7 mouse cellular contexts compared by ENCODE assay signal in genomic region chr2:25224492-25224765, GRCm38 (mm10). TPM values are rescaled to one million over a fixed set of nuclear protein-coding genes. Genes with fewer than 3 reads are reported as not detected.
DNase-seq lines count a peak whose midpoint lies in the region; ATAC-seq and TF ChIP-seq lines count a peak whose summit lies in the region.

Tubb4b (minus strand) TSS chr2:25224702.

- peak within 1 kb of the TSS; percentile 92 for H3K4me3 ChIP-seq in ES-Bruce4 (ENCODE audit: low read depth, low read length)
- H3K4me3 ChIP-seq in forebrain, embryonic 11.5 days (ENCODE audit: low read depth, low read length): peak within 1 kb of the TSS; percentile 92
- peak within 1 kb of the TSS; percentile 82 for H3K4me3 ChIP-seq in liver, embryonic 11.5 days (ENCODE audit: low read depth, low read length)
- peak within 1 kb of the TSS; percentile 93 for H3K4me3 ChIP-seq in stomach, embryonic 16.5 days (replicated peaks; ENCODE audit: low read length)

- TF ChIP-seq POLR2A in ES-Bruce4 (IDR thresholded peaks at IDR 0.05; ENCODE audit: insufficient read depth, low read length): peak; percentile 98

- no peak for ATAC-seq in CD4-positive, CD25-positive, alpha-beta regulatory T cell, adult 4 months
- ATAC-seq in forebrain, embryonic 11.5 days (replicated peaks; ENCODE audit: low FRiP score): no peak
- ATAC-seq in hematopoietic stem cell, adult 5-6 weeks (replicated peaks in 1 of 2; ENCODE audit: insufficient read depth in 1 of 2, low FRiP score in 2 of 2, low TSS enrichment in 1 of 2, low read depth in 1 of 2, poor library complexity in 2 of 2, severe bottlenecking in 2 of 2): no peak
- ATAC-seq in liver, embryonic 11.5 days (replicated peaks; ENCODE audit: low FRiP score): no peak
- no peak for ATAC-seq in stomach, embryonic 16.5 days (ENCODE audit: insufficient read depth, low FRiP score)

- no peaks in the 10 kb centered on the region for H3K9me3 ChIP-seq in ES-Bruce4 (replicated peaks; ENCODE audit: control insufficient read depth, insufficient read depth, low read length, poor library complexity, severe bottlenecking)
- H3K9me3 ChIP-seq in forebrain, embryonic 11.5 days (ENCODE audit: control insufficient read depth, low read length): no peaks in the 10 kb centered on the region
- H3K9me3 ChIP-seq in liver, embryonic 11.5 days (ENCODE audit: control insufficient read depth, low read length): no peaks in the 10 kb centered on the region
- H3K9me3 ChIP-seq in stomach, embryonic 16.5 days (replicated peaks; ENCODE audit: control insufficient read depth, low read length): no peaks in the 10 kb centered on the region

- no peaks in the 10 kb centered on the region for H3K4me1 ChIP-seq in ES-Bruce4 (ENCODE audit: control insufficient read depth, insufficient read depth, low read length)
- peaks cover 5% of the 10 kb centered on the region; the same call in 1 of the 2 replicates for H3K4me1 ChIP-seq in forebrain, embryonic 11.5 days (replicated peaks; ENCODE audit: control insufficient read depth, insufficient read depth, low read length)
- peaks cover 6% of the 10 kb centered on the region for H3K4me1 ChIP-seq in liver, embryonic 11.5 days (replicated peaks; ENCODE audit: control insufficient read depth, insufficient read depth, low read length)
- peaks cover 22% of the 10 kb centered on the region for H3K4me1 ChIP-seq in stomach, embryonic 16.5 days (ENCODE audit: control insufficient read depth, insufficient read depth, low read length)

- TF ChIP-seq CTCF in ES-Bruce4 (IDR thresholded peaks at IDR 0.05; ENCODE audit: low read depth, low read length): no peak

- TF ChIP-seq EP300 in ES-Bruce4 (IDR thresholded peaks at IDR 0.05; ENCODE audit: insufficient read depth, low read depth, low read length): no peak

- peak within 1 kb of the TSS; percentile 94 for H3K4me2 ChIP-seq in forebrain, embryonic 11.5 days (ENCODE audit: low read depth, low read length, severe bottlenecking)
- H3K4me2 ChIP-seq in liver, embryonic 11.5 days: peak within 1 kb of the TSS; percentile 95
- peak within 1 kb of the TSS; percentile 98 for H3K4me2 ChIP-seq in stomach, embryonic 16.5 days (ENCODE audit: low read depth, low read length)

- 1% methylated on average over 17 of the region's 17 CpGs for WGBS in forebrain, embryonic 11.5 days
- WGBS in liver, embryonic 11.5 days: 0% methylated on average over 17 of the region's 17 CpGs
- WGBS in stomach, embryonic 16.5 days: 0% methylated on average over 17 of the region's 17 CpGs

- H3K9ac ChIP-seq in ES-Bruce4 (ENCODE audit: low read depth, poor library complexity, severe bottlenecking): peak within 1 kb of the TSS; percentile 85
- H3K9ac ChIP-seq in forebrain, embryonic 11.5 days (ENCODE audit: low read length): peak within 1 kb of the TSS; percentile 86
- H3K9ac ChIP-seq in liver, embryonic 11.5 days (ENCODE audit: low read depth, low read length): peak within 1 kb of the TSS; percentile 88
- H3K9ac ChIP-seq in stomach, embryonic 16.5 days (ENCODE audit: low read length): peak within 1 kb of the TSS; percentile 91

- peaks cover 14% of the 10 kb centered on the region for H3K36me3 ChIP-seq in ES-Bruce4 (ENCODE audit: control insufficient read depth, insufficient read depth, low read length, poor library complexity, severe bottlenecking)
- H3K36me3 ChIP-seq in forebrain, embryonic 11.5 days (ENCODE audit: control insufficient read depth, insufficient read depth, low read length): no peaks in the 10 kb centered on the region
- peaks cover 9% of the 10 kb centered on the region for H3K36me3 ChIP-seq in liver, embryonic 11.5 days (ENCODE audit: control insufficient read depth, insufficient read depth, low read length)
- H3K36me3 ChIP-seq in stomach, embryonic 16.5 days (ENCODE audit: control insufficient read depth, insufficient read depth, low read length): 0 out of 2 replicates have a peak, but pooled peaks cover 5% of the 10 kb centered on the region

- DNase-seq in forebrain, embryonic 11.5 days (ENCODE audit: low spot score): no peak
- no peak for DNase-seq in liver, embryonic 11.5 days (ENCODE audit: low spot score)
- no peak for DNase-seq in spleen, adult 12 weeks (ENCODE audit: low spot score)

- H3K27ac ChIP-seq in ES-Bruce4 (ENCODE audit: insufficient read depth, low read length): peak within 1 kb of the TSS; percentile 98
- H3K27ac ChIP-seq in forebrain, embryonic 11.5 days (ENCODE audit: low read depth, low read length): peak within 1 kb of the TSS; percentile 97
- peak within 1 kb of the TSS; percentile 98 for H3K27ac ChIP-seq in liver, embryonic 11.5 days (ENCODE audit: low read depth, low read length)
- H3K27ac ChIP-seq in stomach, embryonic 16.5 days (ENCODE audit: low read length): peak within 1 kb of the TSS; percentile 99

- no peaks in the 10 kb centered on the region for H3K27me3 ChIP-seq in ES-Bruce4 (ENCODE audit: control insufficient read depth, insufficient read depth, low read length, poor library complexity, severe bottlenecking)
- H3K27me3 ChIP-seq in forebrain, embryonic 11.5 days (ENCODE audit: control insufficient read depth, insufficient read depth, low read length): no peaks in the 10 kb centered on the region
- H3K27me3 ChIP-seq in liver, embryonic 11.5 days (replicated peaks; ENCODE audit: control insufficient read depth, insufficient read depth, low read length): no peaks in the 10 kb centered on the region
- no peaks in the 10 kb centered on the region for H3K27me3 ChIP-seq in stomach, embryonic 16.5 days (ENCODE audit: control insufficient read depth, insufficient read depth, low read length)

RNA-seq across cellular contexts. Expression of gene Tubb4b, which starts in this region (rescaled TPM):
- polyA plus RNA-seq in CD4-positive, CD25-positive, alpha-beta regulatory T cell, adult 4 months (2017; shearing (Covaris generic)): 100 to 1,000 TPM in 1 of 2 experiments, 10 to 100 TPM in 1; 94.5 to 120 TPM
- 605 and 629 TPM in 2 replicates for polyA plus RNA-seq in ES-Bruce4 (2011; ENCODE audit: insufficient read depth, insufficient read length, low read depth, missing spikeins)
- polyA plus RNA-seq in forebrain, embryonic 11.5 days (2014; fragmentation: Nextera tagmentation; extraction: Ambion mirVana): 615 and 680 TPM in 2 replicates
- 426 and 473 TPM in 2 replicates for total RNA-seq in hematopoietic stem cell, adult 5-6 weeks (2017)
- 823 and 870 TPM in 2 replicates for polyA plus RNA-seq in liver, embryonic 11.5 days (2014; fragmentation: Nextera tagmentation; extraction: Ambion mirVana)
- 631 and 720 TPM in 2 replicates for polyA plus RNA-seq in stomach, embryonic 16.5 days (2015; fragmentation: Nextera tagmentation; extraction: Ambion mirVana)
